Mouse (Mus musculus) inflammation-experienced regulatory T-cells (primary cell): Measurements from ENCODE around the gene Ppm1d. TPM values are rescaled to one million over a fixed set of nuclear protein-coding genes. Genes with fewer than 3 reads are reported as not detected.

ENCODE experiments used
- polyA plus RNA-seq, 2 experiments: library from polyadenylated mRNA; unstranded; fragments of 100-300 nt; shearing (Covaris generic); gene quantifications; one replicate each; pipeline ENCODE4 v1.2.1; 2017

Ppm1d gene
- polyA plus RNA-seq, result 10 to 100 TPM; 27.7 to 30.1 TPM

DNA sequence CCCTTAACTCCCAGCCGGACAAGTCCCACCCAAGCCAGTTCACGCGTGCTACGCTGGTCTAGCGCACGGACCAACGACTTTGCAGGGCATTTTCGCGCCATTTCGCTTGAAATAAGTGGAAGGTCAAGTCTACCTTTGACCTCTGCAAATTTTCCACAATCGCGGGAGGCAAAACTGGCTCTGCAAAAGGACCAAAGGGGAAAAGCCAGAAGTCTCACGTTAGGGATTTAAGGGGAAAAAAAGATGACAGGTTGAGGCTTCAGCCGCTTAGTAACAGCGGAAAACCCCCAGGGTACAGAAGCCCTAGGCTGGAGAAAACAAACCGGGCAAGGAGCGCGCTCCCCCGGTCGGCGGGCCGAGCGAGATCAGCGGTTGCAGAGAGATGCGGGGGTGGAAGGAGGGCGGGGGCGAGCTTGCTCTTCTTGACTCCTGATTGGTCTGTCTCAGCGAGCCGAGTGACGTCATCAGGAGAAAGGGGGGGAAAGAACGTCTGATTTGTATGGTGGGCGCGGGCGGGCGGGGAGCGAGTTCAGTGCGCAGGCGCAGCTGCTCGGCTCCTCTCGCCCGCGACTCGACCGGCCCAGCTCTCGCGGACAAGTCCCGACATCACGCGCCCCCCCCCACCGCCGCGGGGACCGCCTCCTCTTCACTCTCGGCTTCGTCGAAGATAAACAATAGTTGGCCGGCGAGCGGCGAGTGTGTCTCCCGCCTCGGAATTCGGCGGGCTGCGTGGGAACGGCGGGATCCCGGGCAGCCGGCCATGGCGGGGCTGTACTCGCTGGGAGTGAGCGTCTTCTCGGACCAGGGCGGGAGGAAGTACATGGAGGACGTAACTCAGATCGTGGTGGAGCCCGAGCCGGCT is at the start of gene Ppm1d:
Gene Ppm1d (plus strand): TSS at position 532 of the 862 bp plus-strand sequence.

DNA sequence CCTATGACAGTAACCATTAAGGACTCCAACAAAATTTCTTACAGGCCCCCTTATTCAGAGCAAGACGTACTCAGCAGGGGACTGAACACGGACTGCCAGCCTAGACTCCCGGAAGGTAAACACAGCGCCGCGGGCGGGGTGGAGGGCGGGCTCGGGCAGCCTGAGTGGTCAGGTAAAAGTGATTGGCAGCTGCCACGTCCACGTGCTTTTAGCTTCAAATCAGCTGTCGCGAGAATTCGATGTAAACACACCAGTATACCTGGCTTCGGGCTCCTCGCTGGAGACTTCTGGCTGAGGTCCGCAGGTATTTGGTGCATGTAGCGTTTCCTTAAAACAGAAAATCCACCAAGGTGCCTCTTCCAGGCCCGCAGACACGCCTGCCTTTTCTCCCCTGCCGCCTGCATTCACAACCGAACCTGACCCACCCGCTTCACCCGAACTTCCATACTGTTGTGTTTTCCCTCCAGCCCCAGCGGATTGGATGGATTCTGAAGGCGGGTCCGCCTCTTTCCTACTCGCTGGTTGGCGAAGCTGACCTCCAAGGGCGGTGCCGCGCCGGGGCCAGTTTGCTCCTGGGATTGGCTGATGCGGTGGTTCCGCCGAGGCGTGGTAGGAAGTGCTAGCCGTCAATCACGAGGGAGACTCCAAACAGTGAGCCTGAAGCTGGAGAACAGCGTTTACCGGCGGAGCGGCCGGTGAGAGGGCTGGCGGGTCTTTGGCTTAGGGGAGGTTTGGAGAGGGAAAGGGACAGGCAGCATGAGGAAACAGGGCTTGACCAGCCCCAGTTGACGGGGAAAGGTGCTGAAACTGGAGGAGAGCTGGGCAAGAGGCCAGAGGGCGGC is 41.7 kb downstream of the Ppm1d start, which contains the start of gene Bcas3:
Gene Bcas3 (plus strand): TSS at position 629 of the 842 bp plus-strand sequence.

Other genes with a start within 250 kb of the Ppm1d start
- 10 to 100 TPM; 11.9 to 17.4 TPM for gene Usp32, start 171.1 kb upstream of the Ppm1d start, polyA plus RNA-seq
- not detected for gene 1700125H20Rik, start 140.8 kb upstream of the Ppm1d start, polyA plus RNA-seq
- 10 to 100 TPM; 23.6 to 28.7 TPM for gene Appbp2, start 76.1 kb upstream of the Ppm1d start, polyA plus RNA-seq
- gene Bcas3, start 41.9 kb downstream of the Ppm1d start, polyA plus RNA-seq, result 10 to 100 TPM; 43.7 to 62.6 TPM